Mouse (Mus musculus) liver, embryonic 14.5 days (tissue): Measurements from ENCODE around the gene Chd2. TPM values are rescaled to one million over a fixed set of nuclear protein-coding genes. Genes with fewer than 3 reads are reported as not detected.

ENCODE experiments used
- ATAC-seq: fragments of 200-750 bp; cut with Nextera tagmentation; 2 replicates; pipeline ENCODE4 v1.8.0; 2017; ENCODE audit warnings: moderate number of reproducible peaks, mild to moderate bottlenecking, moderate library complexity; ENCODE audit not compliant: insufficient read depth
- DNase-seq, 3 experiments: peaks; one replicate each; pipeline ENCODE4 v3.0.0-alpha.2; 2012 to 2013; ENCODE audit warnings: low read depth in 3 of 3, low spot score in 3 of 3
- H3K27ac ChIP-seq: fragments of 300-500 bp; sonication (generic); 2 replicates; pipeline ENCODE4 v1.5.1; 2014; ENCODE audit warnings: moderate library complexity, mild to moderate bottlenecking, control low read depth, inconsistent platforms
- H3K27me3 ChIP-seq: fragments of 300-500 bp; sonication (generic); 2 replicates; pipeline ENCODE4 v1.6.1; 2014; ENCODE audit warnings: mild to moderate bottlenecking, low read length, moderate library complexity; ENCODE audit not compliant: control insufficient read depth, insufficient read depth
- H3K36me3 ChIP-seq: fragments of 300-500 bp; sonication (generic); replicated peaks from 2 replicates; pipeline ENCODE4 v1.6.1; 2014; ENCODE audit warnings: low read depth; ENCODE audit not compliant: control insufficient read depth, insufficient read depth
- H3K4me1 ChIP-seq, 2 experiments: fragments of 200-500 bp in 1 of 2; fragments of 300-500 bp in 1 of 2; sonication (generic) in 1 of 2; replicated peaks; 2 replicates each; pipeline ENCODE4 v1.6.1; 2012 to 2014; ENCODE audit warnings: antibody characterized with exemption in 1 of 2, inconsistent platforms in 1 of 2, low read length in 1 of 2; ENCODE audit not compliant: control insufficient read depth in 2 of 2, insufficient read depth in 2 of 2
- H3K4me2 ChIP-seq: fragments of 300-500 bp; sonication (generic); 2 replicates; pipeline ENCODE4 v1.6.1; 2014; ENCODE audit warnings: low read depth, mild to moderate bottlenecking, control low read depth, moderate library complexity
- H3K4me3 ChIP-seq, 2 experiments: fragments of 200-500 bp in 1 of 2; fragments of 300-500 bp in 1 of 2; sonication (generic) in 1 of 2; 2 replicates each; pipeline ENCODE4 v1.5.1; 2012 to 2014; ENCODE audit warnings: low read depth in 2 of 2, low read length in 2 of 2, mild to moderate bottlenecking in 2 of 2, control low read depth in 1 of 2, inconsistent platforms in 1 of 2, moderate library complexity in 1 of 2; ENCODE audit not compliant: insufficient read depth in 1 of 2
- H3K9ac ChIP-seq: fragments of 300-500 bp; sonication (generic); replicated peaks from 2 replicates; pipeline ENCODE4 v1.6.1; 2014; ENCODE audit warnings: mild to moderate bottlenecking, control low read depth, moderate library complexity
- H3K9me3 ChIP-seq: fragments of 300-500 bp; sonication (generic); 2 replicates; pipeline ENCODE4 v1.6.1; 2016; ENCODE audit warnings: low read length, mixed read lengths; ENCODE audit not compliant: control insufficient read depth
- CTCF ChIP-seq: IDR thresholded peaks from 2 replicates; pipeline ENCODE4 v1.5.1; 2016; ENCODE audit warnings: antibody characterized with exemption, low read depth, control low read depth
- EP300 ChIP-seq: IDR thresholded peaks from 2 replicates; pipeline ENCODE4 v1.6.1; 2016; ENCODE audit warnings: antibody characterized with exemption, low read depth
- WGBS: fragments of 180-500 bp; shearing (Covaris S2); extraction: QIAGEN DNeasy Blood & Tissue Kit; methylation state at CpG from one replicate; pipeline ENCODE4 v1.1.7; 2014; ENCODE audit not compliant: insufficient replicate concordance; 5-methylcytosine and 5-hydroxymethylcytosine counted together
- polyA plus RNA-seq, 2 experiments: library from polyadenylated mRNA; depleted of rRNA in 1 of 2; stranded (reverse) in 1 of 2; unstranded in 1 of 2; fragments of >200 nt; fragmentation: Nextera tagmentation in 1 of 2; extraction: Ambion mirVana in 1 of 2; gene quantifications; 2 replicates each; pipeline versions ENCODE4 v1.2.1 to v1.2.3; 2012 to 2014

Chd2 gene
- polyA plus RNA-seq, 2 experiments, result 12.0 to 14.8 TPM

DNA sequence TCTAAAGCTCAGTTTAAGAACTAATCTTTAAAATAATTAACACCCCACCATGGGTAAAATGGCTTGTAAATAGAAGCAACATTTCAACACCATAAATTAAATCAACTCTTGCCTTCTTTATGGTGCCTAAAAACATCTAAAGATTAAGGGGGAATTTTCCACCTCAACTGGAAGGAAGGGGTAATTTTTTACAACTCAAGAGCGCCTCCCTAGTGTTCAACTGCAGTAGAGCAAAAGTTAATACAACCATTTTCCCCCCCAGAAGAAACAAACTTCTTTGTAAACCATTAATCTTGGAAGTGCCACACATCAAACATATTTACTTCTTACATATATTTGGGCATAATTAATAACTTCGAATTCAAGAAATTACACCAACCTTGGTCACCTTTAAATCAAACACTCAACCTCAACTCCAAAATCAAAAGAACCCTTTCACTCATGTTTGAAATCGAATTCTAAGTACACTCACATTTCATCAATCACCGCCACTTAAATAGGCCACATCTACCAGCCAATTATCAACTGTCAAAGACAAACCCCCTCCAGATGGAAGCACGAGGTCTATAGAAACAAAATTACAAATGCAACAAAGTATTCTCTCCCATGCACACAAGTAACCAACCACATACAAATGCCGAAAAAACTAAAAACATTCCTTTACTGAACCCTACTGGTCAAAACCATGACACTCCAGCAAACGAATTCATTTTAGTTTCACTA, 662 bp upstream of the Chd2 start:
- H3K36me3 ChIP-seq, result peaks cover 15% of the 10 kb centered on the region
- peak overlapping the region in 1 of 2 experiments; percentile 85; a peak in 2 of 4 replicates for H3K4me3 ChIP-seq
- H3K9me3 ChIP-seq, result no peaks in the 10 kb centered on the region
- DNase-seq (no peak), ATAC-seq (no peak)
- TF ChIP-seq CTCF (peak; percentile 30; the same call in 1 of the 2 replicates), EP300 (no peak)
- H3K27ac ChIP-seq, result no peak overlapping the region
- H3K27me3 ChIP-seq, result no peaks in the 10 kb centered on the region
- H3K9ac ChIP-seq, result no peak overlapping the region
- peaks cover 7 to 13% of the 10 kb centered on the region in 2 experiments for H3K4me1 ChIP-seq
- WGBS, result 83% methylated on average over 7 of the region's 7 CpGs
- H3K4me2 ChIP-seq, result peak overlapping the region; percentile 75; the same call in 1 of the 2 replicates

DNA sequence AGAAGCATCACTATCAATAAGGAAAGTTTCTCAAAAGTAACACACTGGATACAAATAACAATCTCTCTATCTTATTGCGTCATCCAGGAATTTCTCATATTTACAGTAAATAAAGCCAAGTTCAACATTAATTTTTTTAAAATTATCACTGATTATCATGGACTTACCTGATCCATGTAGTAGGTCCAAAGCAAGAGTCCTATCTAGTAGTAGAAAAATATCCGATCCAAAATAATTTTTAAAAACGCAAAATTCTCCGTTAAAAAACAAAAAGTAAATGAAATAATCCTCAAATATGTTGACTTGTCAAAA, 595 bp downstream of the Chd2 start:
- DNase-seq, result no peak
- no peak for TF ChIP-seq EP300
- no peak for TF ChIP-seq CTCF
- Histone ChIP-seq H3K36me3 (peaks cover 15% of the 10 kb centered on the region), H3K4me3 (peak overlapping the region; percentile 74 to 85; a peak in 3 of 4 replicates), H3K9me3 (no peaks in the 10 kb centered on the region), H3K4me2 (peak overlapping the region; percentile 75), H3K4me1 (peaks cover 10 to 11% of the 10 kb centered on the region in 2 experiments), H3K9ac (peak overlapping the region; percentile 99), H3K27me3 (no peaks in the 10 kb centered on the region), H3K27ac (peak overlapping the region; percentile 99)
- 1% methylated on average over 4 of the region's 4 CpGs for WGBS
- ATAC-seq, result no peak

- Histone ChIP-seq H3K27ac (peak overlapping the region; percentile 86), H3K9ac (peak overlapping the region; percentile 99), H3K4me2 (peak overlapping the region; percentile 75), H3K4me1 (peaks cover 14 to 17% of the 10 kb centered on the region in 2 experiments), H3K27me3 (no peaks in the 10 kb centered on the region), H3K36me3 (peaks cover 21% of the 10 kb centered on the region), H3K9me3 (no peaks in the 10 kb centered on the region), H3K4me3 (peak overlapping the region; percentile 74 to 85)
- TF ChIP-seq EP300 (0 out of 2 replicates have a peak, but pooled peaks have one; percentile 7), CTCF (no peak)
- no peak for DNase-seq
- WGBS, result under 1% methylated on average over 12 of the region's 12 CpGs
- ATAC-seq, result no peak
These were observed 1.2 kb downstream of the Chd2 start for GRCm38 (mm10) chr7:73540202-73541078.

- WGBS, result 22% methylated on average over 2 of the region's 2 CpGs
- H3K4me1 ChIP-seq, result peaks cover 16 to 18% of the 10 kb centered on the region in 2 experiments
- peak overlapping the region; percentile 83 for H3K4me2 ChIP-seq
- TF ChIP-seq CTCF, result no peak
- no peak for TF ChIP-seq EP300
- H3K27ac ChIP-seq, result peak overlapping the region; percentile 60
- no peaks in the 10 kb centered on the region for H3K27me3 ChIP-seq
- peaks cover 22% of the 10 kb centered on the region for H3K36me3 ChIP-seq
- H3K9ac ChIP-seq, result peak overlapping the region; percentile 67
- no peaks in the 10 kb centered on the region for H3K9me3 ChIP-seq
- no peak for ATAC-seq
- DNase-seq, result no peak
- H3K4me3 ChIP-seq, result peak overlapping the region; percentile 53 to 73
These were observed 2.4 kb downstream of the Chd2 start for GRCm38 (mm10) chr7:73539116-73539682.
